Mouse (Mus musculus) stomach, embryonic 16.5 days (tissue): ENCODE measurements around the gene Shc3. TPM values are rescaled to one million over a fixed set of nuclear protein-coding genes. Genes with fewer than 3 reads are reported as not detected.

Source experiments
- ATAC-seq: fragments of 200-750 bp; cut with Nextera tagmentation; 2 replicates; pipeline ENCODE4 v1.8.0; 2017; ENCODE audit warnings: moderate number of reproducible peaks, moderate TSS enrichment; ENCODE audit not compliant: insufficient read depth, low FRiP score
- H3K27ac ChIP-seq: fragments of 300-500 bp; sonication (generic); 2 replicates; pipeline ENCODE4 v1.5.1; 2014; ENCODE audit warnings: low read length
- H3K27me3 ChIP-seq: fragments of 300-500 bp; sonication (generic); 2 replicates; pipeline ENCODE4 v1.6.1; 2014; ENCODE audit warnings: low read length, control low read depth, mixed read lengths; ENCODE audit not compliant: control insufficient read depth, insufficient read depth
- H3K36me3 ChIP-seq: fragments of 300-500 bp; sonication (generic); 2 replicates; pipeline ENCODE4 v1.6.1; 2014; ENCODE audit warnings: low read length; ENCODE audit not compliant: control insufficient read depth, insufficient read depth
- H3K4me1 ChIP-seq: fragments of 300-500 bp; sonication (generic); 2 replicates; pipeline ENCODE4 v1.6.1; 2014; ENCODE audit warnings: low read length, control low read depth, mixed read lengths; ENCODE audit not compliant: control insufficient read depth, insufficient read depth
- H3K4me2 ChIP-seq: fragments of 300-500 bp; sonication (generic); 2 replicates; pipeline ENCODE4 v1.6.1; 2014; ENCODE audit warnings: low read depth, low read length, mixed read lengths
- H3K4me3 ChIP-seq: fragments of 300-500 bp; sonication (generic); replicated peaks from 2 replicates; pipeline ENCODE4 v1.5.1; 2014; ENCODE audit warnings: mild to moderate bottlenecking, low read length
- H3K9ac ChIP-seq: fragments of 300-500 bp; sonication (generic); 2 replicates; pipeline ENCODE4 v1.6.1; 2014; ENCODE audit warnings: low read length
- H3K9me3 ChIP-seq: fragments of 300-500 bp; sonication (generic); replicated peaks from 2 replicates; pipeline ENCODE4 v1.6.1; 2016; ENCODE audit warnings: low read length, control low read depth; ENCODE audit not compliant: control insufficient read depth
- WGBS: fragments of 180-500 bp; shearing (Covaris S2); extraction: QIAGEN DNeasy Blood & Tissue Kit; methylation state at CpG from one replicate; pipeline ENCODE4 v1.1.7; 2014; 5-methylcytosine and 5-hydroxymethylcytosine counted together
- polyA plus RNA-seq: library from polyadenylated mRNA; unstranded; fragments of >200 nt; fragmentation: Nextera tagmentation; extraction: Ambion mirVana; gene quantifications from 2 replicates; pipeline ENCODE4 v1.2.1, GENCODE M21; 2015

Shc3 gene
- polyA plus RNA-seq, 1 experiment from 2014 or later: 0.14 TPM

DNA sequence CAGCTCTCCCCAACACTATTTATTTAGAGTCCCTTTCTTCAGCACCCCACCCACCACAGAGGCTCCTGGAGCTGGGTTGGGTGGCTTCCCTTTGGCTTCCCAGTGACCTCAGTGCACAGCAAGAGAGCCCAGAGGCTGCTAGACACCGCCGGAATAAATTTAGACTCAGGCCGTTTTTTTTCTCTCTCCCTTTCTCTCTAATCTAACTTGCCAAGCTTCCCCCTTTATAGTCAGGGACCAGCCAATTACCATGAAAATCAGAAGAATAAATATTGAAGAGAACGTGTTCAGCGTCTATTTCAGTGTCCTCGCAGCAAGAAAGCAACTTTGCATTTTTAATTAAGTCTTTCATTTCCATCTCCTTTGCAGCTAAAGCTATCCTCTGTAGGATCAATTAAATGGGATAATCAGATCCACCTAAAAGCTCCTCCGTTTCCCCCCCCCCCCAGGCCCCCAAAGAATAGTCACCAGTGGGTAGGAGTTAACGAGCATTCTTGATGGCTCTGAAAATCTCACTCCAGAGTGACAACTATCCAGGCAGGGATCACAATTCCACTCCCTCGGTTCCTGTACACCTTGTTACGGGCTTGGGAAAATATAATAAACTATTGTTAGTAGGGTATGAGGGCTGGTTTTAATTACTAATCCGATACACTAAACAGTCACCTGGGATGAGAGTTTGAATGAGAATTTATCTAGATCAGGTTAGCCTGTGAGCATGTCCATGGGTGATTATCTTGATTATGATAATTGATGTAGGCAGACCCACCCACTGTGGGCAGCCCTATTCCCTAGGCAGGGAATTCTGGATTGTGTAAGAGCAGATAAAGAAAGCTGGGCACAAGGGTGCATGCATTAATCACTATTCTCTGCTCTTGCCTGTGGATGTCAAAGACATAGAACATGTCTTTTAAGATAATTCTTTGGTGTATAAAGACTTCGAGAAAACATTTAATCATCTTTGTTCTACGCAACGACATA, 131.8 kb downstream of the Shc3 start:
- H3K27me3 ChIP-seq: no peaks in the 10 kb centered on the region
- H3K36me3 ChIP-seq: no peaks in the 10 kb centered on the region
- no peaks in the 10 kb centered on the region for H3K9me3 ChIP-seq
- no peak overlapping the region for H3K27ac ChIP-seq
- no peaks in the 10 kb centered on the region for H3K4me1 ChIP-seq
- no peak overlapping the region for H3K4me3 ChIP-seq
- H3K4me2 ChIP-seq: no peak overlapping the region
- WGBS: 83% methylated on average over 14 of the region's 14 CpGs
- H3K9ac ChIP-seq: no peak overlapping the region
- ATAC-seq: no peak

DNA sequence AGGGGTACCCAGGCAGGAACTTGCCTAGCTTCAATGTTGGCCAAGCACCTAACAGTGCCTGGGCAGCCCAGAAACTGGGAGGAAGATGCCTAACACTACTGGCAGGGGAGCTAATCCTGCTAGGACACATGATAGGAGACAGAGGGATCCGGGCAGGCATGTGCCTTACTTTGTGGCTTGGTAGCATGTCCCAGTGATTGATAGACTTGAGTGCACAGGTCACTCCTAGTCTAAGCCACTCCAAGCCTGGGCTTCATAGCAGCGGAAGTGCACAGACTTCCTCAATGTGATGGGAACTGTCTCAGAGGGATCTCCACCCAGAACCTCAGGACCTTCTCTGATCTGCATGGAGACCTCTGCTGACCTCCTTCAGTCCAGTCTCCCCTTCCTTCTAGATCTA, 134.1 kb downstream of the Shc3 start:
- no peaks in the 10 kb centered on the region for H3K27me3 ChIP-seq
- 30% methylated on average over 2 of the region's 2 CpGs for WGBS
- H3K27ac ChIP-seq: no peak overlapping the region
- H3K36me3 ChIP-seq: no peaks in the 10 kb centered on the region
- no peak for ATAC-seq
- no peaks in the 10 kb centered on the region for H3K4me1 ChIP-seq
- H3K9ac ChIP-seq: no peak overlapping the region
- no peak overlapping the region for H3K4me2 ChIP-seq
- no peaks in the 10 kb centered on the region for H3K9me3 ChIP-seq
- H3K4me3 ChIP-seq: no peak overlapping the region

DNA sequence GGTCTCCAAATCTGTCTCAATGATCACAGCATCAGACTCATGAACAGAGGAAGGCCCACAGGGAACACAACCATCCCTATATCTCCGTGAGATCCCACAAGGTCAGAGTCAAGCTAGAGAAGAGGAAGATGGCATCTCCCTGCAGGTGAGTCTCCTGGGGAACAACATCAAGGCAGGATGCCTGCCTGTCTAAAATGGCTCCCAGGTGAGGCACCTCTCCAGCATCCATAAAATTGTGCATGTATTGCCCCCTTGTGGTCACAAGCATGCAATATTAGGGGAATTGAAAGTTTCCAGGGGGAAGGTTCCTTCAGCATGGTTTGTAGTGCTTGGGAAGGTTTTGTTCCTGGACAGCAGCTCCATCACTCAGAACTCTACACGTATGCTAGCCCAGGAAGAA, 134.8 kb downstream of the Shc3 start:
- 60% methylated on average over 2 of the region's 2 CpGs for WGBS
- Histone ChIP-seq H3K4me2 (no peak overlapping the region), H3K36me3 (no peaks in the 10 kb centered on the region), H3K9ac (no peak overlapping the region), H3K27me3 (no peaks in the 10 kb centered on the region), H3K4me3 (no peak overlapping the region), H3K9me3 (no peaks in the 10 kb centered on the region), H3K4me1 (no peaks in the 10 kb centered on the region), H3K27ac (no peak overlapping the region)
- ATAC-seq: no peak

DNA sequence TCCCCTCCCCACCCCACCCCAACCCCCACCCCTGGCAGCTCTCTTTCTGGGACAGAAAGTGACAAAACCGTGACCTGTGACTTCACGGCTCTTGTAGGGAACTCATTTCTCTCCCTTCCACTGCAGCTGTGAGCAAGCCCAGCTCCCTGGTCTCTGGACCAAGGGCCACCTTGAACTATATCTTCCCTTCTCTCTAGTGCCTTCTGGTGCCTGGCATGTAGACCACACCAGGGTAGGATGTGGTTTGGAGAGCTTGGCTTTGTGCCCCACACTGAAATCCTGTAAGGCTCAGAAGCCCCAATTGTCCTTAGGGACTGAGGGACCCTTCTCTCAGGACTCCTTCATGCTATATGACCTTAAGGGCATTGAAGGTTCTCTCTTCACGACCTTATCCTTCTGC, 135.8 kb downstream of the Shc3 start:
- 55% methylated on average over 3 of the region's 3 CpGs for WGBS
- H3K9me3 ChIP-seq: no peaks in the 10 kb centered on the region
- no peaks in the 10 kb centered on the region for H3K27me3 ChIP-seq
- no peaks in the 10 kb centered on the region for H3K36me3 ChIP-seq
- H3K4me1 ChIP-seq: no peaks in the 10 kb centered on the region
- no peak overlapping the region for H3K4me2 ChIP-seq
- H3K4me3 ChIP-seq: no peak overlapping the region
- H3K27ac ChIP-seq: no peak overlapping the region
- no peak overlapping the region for H3K9ac ChIP-seq
- ATAC-seq: no peak

DNA sequence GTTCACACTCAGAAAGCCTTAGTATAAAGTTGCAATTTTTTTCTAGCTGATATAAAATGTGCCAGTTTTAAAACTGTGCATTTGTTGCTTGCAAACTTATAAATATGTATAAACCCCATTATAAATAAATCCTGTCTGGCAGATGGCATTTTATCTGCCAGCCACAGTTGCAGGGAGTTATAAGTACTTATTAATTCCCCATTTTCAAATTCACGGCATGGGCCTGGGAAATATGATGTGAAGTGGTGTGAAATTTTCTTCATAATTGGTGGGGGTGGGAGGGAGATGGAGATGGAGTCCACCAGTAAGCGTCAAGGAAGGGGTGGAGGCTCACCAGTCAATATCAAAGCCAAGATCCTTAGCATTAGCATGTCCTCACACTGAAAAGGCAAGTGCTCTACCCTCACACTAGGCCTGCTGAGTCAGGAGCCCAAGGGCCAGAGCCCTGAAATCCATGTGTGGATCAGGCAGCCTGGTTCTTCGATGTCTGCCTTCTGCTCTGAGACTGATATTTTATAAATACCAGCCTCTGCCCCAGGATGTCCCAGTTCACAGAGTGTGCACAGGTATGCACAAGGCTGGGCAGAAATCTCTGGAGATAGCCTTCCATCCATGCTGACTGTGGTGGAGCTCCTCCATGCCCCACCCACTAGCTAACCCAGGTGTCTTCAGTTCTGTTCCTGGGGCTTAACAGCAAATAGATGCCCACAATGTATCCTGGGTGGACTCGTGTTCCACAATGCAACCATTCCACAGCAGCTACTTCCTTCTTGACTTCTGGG, 143.4 kb downstream of the Shc3 start:
- no peaks in the 10 kb centered on the region for H3K9me3 ChIP-seq
- no peak for ATAC-seq
- H3K4me2 ChIP-seq: no peak overlapping the region
- no peaks in the 10 kb centered on the region for H3K36me3 ChIP-seq
- no peak overlapping the region for H3K27ac ChIP-seq
- 81% methylated on average over 4 of the region's 4 CpGs for whole genome bisulfite sequencing
- no peaks in the 10 kb centered on the region for H3K4me1 ChIP-seq
- no peak overlapping the region for H3K9ac ChIP-seq
- H3K27me3 ChIP-seq: no peaks in the 10 kb centered on the region
- H3K4me3 ChIP-seq: no peak overlapping the region

DNA sequence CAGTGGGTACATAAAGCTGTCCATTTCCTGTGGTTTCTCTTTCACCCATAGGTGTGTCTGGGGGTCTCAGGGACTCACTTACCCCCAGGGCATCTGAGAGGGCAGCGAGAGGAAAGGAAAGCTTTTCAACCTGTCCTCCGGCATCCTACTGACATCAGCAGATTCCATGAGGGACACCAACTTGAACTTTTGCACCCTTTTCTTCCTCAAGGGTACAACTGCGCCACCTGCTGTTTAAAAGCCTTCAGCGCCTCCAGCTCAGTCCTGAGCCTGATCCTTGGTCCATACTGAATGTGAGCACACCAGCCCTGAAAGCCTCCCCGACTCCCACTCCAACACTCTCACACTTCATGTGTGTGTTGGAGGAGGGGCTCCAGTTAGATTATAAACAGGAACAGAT, 144.6 kb downstream of the Shc3 start:
- WGBS: 23% methylated on average over 5 of the region's 5 CpGs
- no peak overlapping the region for H3K27ac ChIP-seq
- H3K4me1 ChIP-seq: no peaks in the 10 kb centered on the region
- H3K9me3 ChIP-seq: no peaks in the 10 kb centered on the region
- 0 out of 2 replicates have a peak, but pooled peaks have one; percentile 41 for ATAC-seq
- H3K4me3 ChIP-seq: no peak overlapping the region
- H3K36me3 ChIP-seq: no peaks in the 10 kb centered on the region
- no peak overlapping the region for H3K4me2 ChIP-seq
- H3K27me3 ChIP-seq: no peaks in the 10 kb centered on the region
- no peak overlapping the region for H3K9ac ChIP-seq

DNA sequence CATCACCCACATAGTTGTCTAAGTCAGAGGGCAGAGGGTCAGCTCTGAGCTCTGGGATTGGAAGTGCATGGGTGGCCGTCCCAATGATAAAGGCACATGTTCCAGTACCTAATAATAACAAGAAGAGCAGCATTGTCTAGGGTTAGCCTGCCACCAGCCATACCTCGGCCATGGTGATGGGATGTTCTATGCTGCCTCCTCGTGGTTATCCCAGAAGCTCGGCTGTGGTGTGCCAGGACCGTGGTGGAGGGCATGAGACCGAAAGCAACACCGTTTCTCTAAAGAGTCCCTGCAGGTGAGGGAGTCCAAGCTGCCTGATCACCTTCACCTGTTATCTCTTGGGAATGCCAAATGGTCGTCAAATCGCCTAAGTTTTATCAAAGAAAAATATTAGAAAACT, 145.6 kb downstream of the Shc3 start:
- Histone ChIP-seq H3K4me3 (no peak overlapping the region), H3K4me1 (no peaks in the 10 kb centered on the region; the same call in 1 of the 2 replicates), H3K27me3 (no peaks in the 10 kb centered on the region), H3K9ac (no peak overlapping the region), H3K36me3 (0 out of 2 replicates have a peak, but pooled peaks cover 6% of the 10 kb centered on the region), H3K9me3 (no peaks in the 10 kb centered on the region), H3K4me2 (no peak overlapping the region), H3K27ac (no peak overlapping the region)
- 74% methylated on average over 9 of the region's 9 CpGs for WGBS
- ATAC-seq: no peak

DNA sequence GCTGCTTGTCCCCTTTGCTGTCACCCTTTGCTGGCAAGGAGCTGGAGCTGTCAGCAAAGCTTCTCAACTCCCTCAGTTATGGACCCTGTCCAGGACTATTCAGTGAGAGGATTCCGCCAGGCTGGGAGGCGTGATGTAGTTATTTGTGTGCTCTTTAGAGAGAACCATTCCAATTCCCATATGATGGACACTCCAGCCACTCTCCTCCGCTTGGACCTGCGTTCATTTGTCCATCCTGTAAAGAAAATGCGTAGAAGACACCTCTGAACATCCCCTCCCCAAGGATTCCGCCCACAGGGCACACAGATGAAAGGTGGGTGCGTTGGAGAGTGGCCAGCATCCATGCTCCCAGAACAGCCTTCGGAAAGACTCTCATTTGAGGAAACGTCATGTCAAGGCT, 148.4 kb downstream of the Shc3 start:
- H3K9me3 ChIP-seq: no peaks in the 10 kb centered on the region
- no peak overlapping the region for H3K4me3 ChIP-seq
- no peaks in the 10 kb centered on the region for H3K27me3 ChIP-seq
- no peak for ATAC-seq
- H3K4me1 ChIP-seq: peaks cover 15% of the 10 kb centered on the region
- 0 out of 2 replicates have a peak, but pooled peaks cover 6% of the 10 kb centered on the region for H3K36me3 ChIP-seq
- H3K4me2 ChIP-seq: no peak overlapping the region
- 87% methylated on average over 9 of the region's 9 CpGs for WGBS
- no peak overlapping the region for H3K27ac ChIP-seq
- no peak overlapping the region for H3K9ac ChIP-seq

DNA sequence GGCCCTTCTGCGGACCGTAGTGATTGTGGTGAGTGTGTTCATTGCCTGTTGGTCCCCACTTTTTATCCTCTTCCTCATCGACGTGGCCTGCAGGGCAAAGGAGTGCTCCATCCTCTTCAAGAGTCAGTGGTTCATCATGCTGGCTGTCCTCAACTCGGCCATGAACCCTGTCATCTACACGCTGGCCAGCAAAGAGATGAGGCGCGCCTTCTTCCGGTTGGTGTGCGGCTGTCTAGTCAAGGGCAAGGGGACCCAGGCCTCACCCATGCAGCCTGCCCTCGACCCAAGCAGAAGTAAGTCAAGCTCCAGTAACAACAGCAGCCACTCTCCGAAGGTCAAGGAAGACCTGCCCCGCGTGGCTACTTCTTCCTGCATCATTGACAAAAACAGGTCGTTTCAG, 149.7 kb downstream of the Shc3 start:
- H3K9ac ChIP-seq: no peak overlapping the region
- no peaks in the 10 kb centered on the region for H3K27me3 ChIP-seq
- H3K4me3 ChIP-seq: no peak overlapping the region
- H3K36me3 ChIP-seq: peaks cover 10% of the 10 kb centered on the region; the same call in 1 of the 2 replicates
- 90% methylated on average over 15 of the region's 15 CpGs for WGBS
- H3K4me2 ChIP-seq: no peak overlapping the region
- no peak for ATAC-seq
- peaks cover 15% of the 10 kb centered on the region for H3K4me1 ChIP-seq
- 0 out of 2 replicates have a peak, but pooled peaks cover 5% of the 10 kb centered on the region for H3K9me3 ChIP-seq
- no peak overlapping the region for H3K27ac ChIP-seq
